Comparison of ENCODE assay signal across 26 mouse cellular contexts in the genomic region with DNA sequence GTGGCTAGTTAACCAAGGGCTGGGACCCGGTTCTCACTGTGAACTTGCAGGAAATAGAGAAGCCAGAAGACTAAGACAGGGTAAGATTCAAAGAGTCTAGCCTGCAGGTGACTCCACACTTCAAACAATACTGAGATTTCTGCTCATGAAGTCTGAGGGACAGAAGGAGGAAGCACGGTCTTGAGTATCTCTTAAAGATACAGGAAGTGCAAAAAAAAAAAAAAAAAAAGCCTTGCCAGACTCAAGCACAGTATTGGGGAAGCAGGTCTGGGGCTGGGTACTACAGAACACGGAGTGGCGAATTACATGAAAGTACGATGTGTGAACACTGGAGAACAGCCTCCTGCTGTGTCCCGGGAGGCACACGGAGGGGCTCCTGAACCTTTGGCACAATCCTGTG. TPM values are rescaled to one million over a fixed set of nuclear protein-coding genes. Genes with fewer than 3 reads are reported as not detected.
DNase-seq lines count a peak whose midpoint lies in the region; ATAC-seq lines count a peak whose summit lies in the region.
"Had no signal": no experiment of that assay in that cellular context is flagged by ENCODE, and none has a peak within 500 bp of the region (broad histone marks: within the 10 kb centered on the region; RNA-seq: fewer than 3 reads in every experiment).

No protein-coding gene starts in this region.

- peaks cover 6% of the 10 kb centered on the region for H3K27me3 ChIP-seq in embryonic facial prominence, embryonic 15.5 days
- peaks cover 7% of the 10 kb centered on the region; the same call in 1 of the 2 replicates for H3K27me3 ChIP-seq in embryonic facial prominence, embryonic 10.5 days (replicated peaks; ENCODE audit: low read depth, poor library complexity, severe bottlenecking)
- H3K27me3 ChIP-seq in midbrain, embryonic 15.5 days (replicated peaks): no peaks in the 10 kb centered on the region
- H3K27me3 ChIP-seq: forebrain, embryonic 15.5 days; hindbrain, embryonic 12.5 days; intestine, embryonic 15.5 days had no signal

- no peak overlapping the region for H3K4me2 ChIP-seq in embryonic facial prominence, embryonic 15.5 days (replicated peaks)
- H3K4me2 ChIP-seq in midbrain, embryonic 15.5 days: no peak overlapping the region
- H3K4me2 ChIP-seq: forebrain, embryonic 15.5 days; hindbrain, embryonic 12.5 days; intestine, embryonic 15.5 days; midbrain, embryonic 12.5 days had no signal

- no peaks in the 10 kb centered on the region for H3K36me3 ChIP-seq in embryonic facial prominence, embryonic 15.5 days
- H3K36me3 ChIP-seq in embryonic facial prominence, embryonic 10.5 days (replicated peaks): no peaks in the 10 kb centered on the region
- no peaks in the 10 kb centered on the region for H3K36me3 ChIP-seq in midbrain, embryonic 15.5 days (replicated peaks)
- H3K36me3 ChIP-seq: forebrain, embryonic 15.5 days; hindbrain, embryonic 12.5 days; intestine, embryonic 15.5 days; midbrain, embryonic 12.5 days had no signal

- no peak for DNase-seq in embryonic facial prominence, embryonic 10.5 days (ENCODE audit: low spot score)
- DNase-seq in thymus, postnatal 14 days: peak; percentile 18
- no peak for DNase-seq in thymus, postnatal 4 days
- DNase-seq in adrenal gland, adult 2 months: no peak
- DNase-seq: adrenal gland, postnatal 36 days; cerebellum, adult 2 months; cerebellum, postnatal 36 days; gastrocnemius, postnatal 36 days; kidney, postnatal 36 days; layer of hippocampus, adult 9-11 months; liver; lung, postnatal 4 days had no signal

- H3K9ac ChIP-seq in embryonic facial prominence, embryonic 15.5 days: no peak overlapping the region
- no peak overlapping the region for H3K9ac ChIP-seq in midbrain, embryonic 15.5 days
- H3K9ac ChIP-seq: forebrain, embryonic 15.5 days; hindbrain, embryonic 12.5 days; intestine, embryonic 15.5 days; midbrain, embryonic 12.5 days had no signal

- no peak overlapping the region for H3K4me3 ChIP-seq in embryonic facial prominence, embryonic 15.5 days (replicated peaks)
- no peak overlapping the region for H3K4me3 ChIP-seq in embryonic facial prominence, embryonic 10.5 days
- no peak overlapping the region for H3K4me3 ChIP-seq in midbrain, embryonic 15.5 days
- H3K4me3 ChIP-seq: forebrain, embryonic 15.5 days; hindbrain, embryonic 12.5 days; intestine, embryonic 15.5 days; left cerebral cortex, adult 2 months; midbrain, embryonic 12.5 days had no signal

- ATAC-seq in embryonic facial prominence, embryonic 15.5 days (ENCODE audit: insufficient number of reproducible peaks, low FRiP score, low TSS enrichment, low read depth): no peak
- ATAC-seq in common myeloid progenitor, adult 5-6 weeks (replicated peaks; ENCODE audit: low read depth, poor library complexity, severe bottlenecking): peak; percentile 80
- ATAC-seq in neutrophil, adult 5-6 weeks (ENCODE audit: extremely low read depth, insufficient number of reproducible peaks, low FRiP score, poor library complexity, severe bottlenecking): 0 out of 2 replicates have a peak, but pooled peaks have one; percentile 6
- ATAC-seq in midbrain, embryonic 15.5 days (replicated peaks): no peak
- ATAC-seq: forebrain, embryonic 15.5 days; intestine, embryonic 15.5 days had no signal

- H3K27ac ChIP-seq in embryonic facial prominence, embryonic 15.5 days (replicated peaks): 0 out of 2 replicates have a peak overlapping the region, but pooled peaks have one; percentile 7
- no peak overlapping the region for H3K27ac ChIP-seq in embryonic facial prominence, embryonic 10.5 days (replicated peaks)
- no peak overlapping the region for H3K27ac ChIP-seq in midbrain, embryonic 15.5 days
- H3K27ac ChIP-seq: forebrain, embryonic 15.5 days; hindbrain, embryonic 12.5 days; intestine, embryonic 15.5 days; left cerebral cortex, adult 2 months; midbrain, embryonic 12.5 days had no signal

- 61% methylated on average over 7 of the region's 7 CpGs for WGBS in embryonic facial prominence, embryonic 15.5 days
- 80% methylated on average over 7 of the region's 7 CpGs for WGBS in embryonic facial prominence, embryonic 10.5 days
- 67% methylated on average over 7 of the region's 7 CpGs for WGBS in midbrain, embryonic 15.5 days

- no peaks in the 10 kb centered on the region for H3K9me3 ChIP-seq in embryonic facial prominence, embryonic 15.5 days (replicated peaks)
- no peaks in the 10 kb centered on the region for H3K9me3 ChIP-seq in embryonic facial prominence, embryonic 10.5 days
- no peaks in the 10 kb centered on the region for H3K9me3 ChIP-seq in midbrain, embryonic 15.5 days
- H3K9me3 ChIP-seq: forebrain, embryonic 15.5 days; hindbrain, embryonic 12.5 days; intestine, embryonic 15.5 days; midbrain, embryonic 12.5 days had no signal

- 0 out of 2 replicates have a peak, but pooled peaks cover 3% of the 10 kb centered on the region for H3K4me1 ChIP-seq in embryonic facial prominence, embryonic 15.5 days
- no peaks in the 10 kb centered on the region for H3K4me1 ChIP-seq in embryonic facial prominence, embryonic 10.5 days
- H3K4me1 ChIP-seq in midbrain, embryonic 15.5 days: no peaks in the 10 kb centered on the region
- H3K4me1 ChIP-seq: hindbrain, embryonic 12.5 days; intestine, embryonic 15.5 days; midbrain, embryonic 12.5 days had no signal

RNA-seq across cellular contexts. Expression of gene Prss43, which starts 0.7 kb away (rescaled TPM):
- polyA plus RNA-seq in embryonic facial prominence, embryonic 15.5 days (2015; fragmentation: Nextera tagmentation; extraction: Ambion mirVana): not detected in 2 replicates
- polyA plus RNA-seq in embryonic facial prominence, embryonic 10.5 days (2016; fragmentation: Nextera tagmentation; extraction: Ambion mirVana): not detected in 2 replicates
- not detected in 2 replicates for total RNA-seq in common myeloid progenitor, adult 5-6 weeks (2017)
- not detected in 2 replicates for total RNA-seq in neutrophil, adult 5-6 weeks (2017)
- polyA plus RNA-seq in midbrain, embryonic 15.5 days (2015; fragmentation: Nextera tagmentation; extraction: Ambion mirVana): not detected in 2 replicates
- not detected for total RNA-seq in adrenal gland, adult 2 months (2021)
- polyA plus RNA-seq in adrenal gland, adult 2 months (2012; rRNA removed): not detected in 2 replicates
- total RNA-seq: adrenal gland, postnatal 36 days; gastrocnemius, postnatal 36 days; left cerebral cortex, postnatal 4 days had no signal
- polyA plus RNA-seq: forebrain, embryonic 15.5 days; heart, embryonic 16.5 days; hindbrain, embryonic 12.5 days; intestine, embryonic 15.5 days; kidney, embryonic 14.5 days; liver, embryonic 16.5 days; midbrain, embryonic 12.5 days; neural tube, embryonic 14.5 days had no signal

RNA-seq across cellular contexts. Expression of gene Prss45, which starts 8.6 kb away (rescaled TPM):
- polyA plus RNA-seq in embryonic facial prominence, embryonic 15.5 days (2015; fragmentation: Nextera tagmentation; extraction: Ambion mirVana): not detected in 2 replicates
- polyA plus RNA-seq in embryonic facial prominence, embryonic 10.5 days (2016; fragmentation: Nextera tagmentation; extraction: Ambion mirVana): not detected in 2 replicates
- total RNA-seq in common myeloid progenitor, adult 5-6 weeks (2017): not detected in 2 replicates
- not detected in 2 replicates for total RNA-seq in neutrophil, adult 5-6 weeks (2017)
- polyA plus RNA-seq in midbrain, embryonic 15.5 days (2015; fragmentation: Nextera tagmentation; extraction: Ambion mirVana): not detected in 2 replicates
- not detected for total RNA-seq in adrenal gland, adult 2 months (2021)
- polyA plus RNA-seq in adrenal gland, adult 2 months (2012; rRNA removed): not detected in 2 replicates
- total RNA-seq: adrenal gland, postnatal 36 days; gastrocnemius, postnatal 36 days had no signal
- polyA plus RNA-seq: forebrain, embryonic 15.5 days; hindbrain, embryonic 12.5 days; intestine, embryonic 15.5 days; kidney, embryonic 14.5 days; liver, embryonic 16.5 days; midbrain, embryonic 12.5 days; neural tube, embryonic 14.5 days had no signal

RNA-seq across cellular contexts. Expression of gene Prss44, which starts 12.0 kb away (rescaled TPM):
- not detected in 2 replicates for polyA plus RNA-seq in embryonic facial prominence, embryonic 15.5 days (2015; fragmentation: Nextera tagmentation; extraction: Ambion mirVana)
- polyA plus RNA-seq in embryonic facial prominence, embryonic 10.5 days (2016; fragmentation: Nextera tagmentation; extraction: Ambion mirVana): not detected in 2 replicates
- total RNA-seq in common myeloid progenitor, adult 5-6 weeks (2017): not detected in 2 replicates
- not detected in 2 replicates for total RNA-seq in neutrophil, adult 5-6 weeks (2017)
- polyA plus RNA-seq in midbrain, embryonic 15.5 days (2015; fragmentation: Nextera tagmentation; extraction: Ambion mirVana): not detected in 2 replicates
- total RNA-seq in adrenal gland, adult 2 months (2021): not detected
- polyA plus RNA-seq in adrenal gland, adult 2 months (2012; rRNA removed): not detected in 2 replicates
- total RNA-seq: adrenal gland, postnatal 36 days; gastrocnemius, postnatal 36 days; left cerebral cortex, adult 2 months; left cerebral cortex, postnatal 4 days had no signal
- polyA plus RNA-seq: cerebellum, adult 2 months; forebrain, embryonic 15.5 days; heart, embryonic 16.5 days; hindbrain, embryonic 12.5 days; intestine, embryonic 15.5 days; kidney, embryonic 14.5 days; liver, embryonic 16.5 days; midbrain, embryonic 12.5 days; neural tube, embryonic 14.5 days had no signal

RNA-seq across cellular contexts. Expression of gene Prss46, which starts 18.5 kb away (rescaled TPM):
- polyA plus RNA-seq in embryonic facial prominence, embryonic 15.5 days (2015; fragmentation: Nextera tagmentation; extraction: Ambion mirVana): 0.22 TPM in 1 of 2 replicates, not detected in the other
- polyA plus RNA-seq in embryonic facial prominence, embryonic 10.5 days (2016; fragmentation: Nextera tagmentation; extraction: Ambion mirVana): not detected in 2 replicates
- total RNA-seq in common myeloid progenitor, adult 5-6 weeks (2017): not detected in 2 replicates
- total RNA-seq in neutrophil, adult 5-6 weeks (2017): not detected in 2 replicates
- not detected in 2 replicates for polyA plus RNA-seq in midbrain, embryonic 15.5 days (2015; fragmentation: Nextera tagmentation; extraction: Ambion mirVana)
- not detected for total RNA-seq in adrenal gland, adult 2 months (2021)
- not detected in 2 replicates for polyA plus RNA-seq in adrenal gland, adult 2 months (2012; rRNA removed)
- total RNA-seq: adrenal gland, postnatal 36 days; gastrocnemius, postnatal 36 days; left cerebral cortex, adult 2 months; left cerebral cortex, postnatal 4 days had no signal
- polyA plus RNA-seq: cerebellum, adult 2 months; forebrain, embryonic 15.5 days; heart, embryonic 16.5 days; hindbrain, embryonic 12.5 days; intestine, embryonic 15.5 days; kidney, embryonic 14.5 days; liver, embryonic 16.5 days; midbrain, embryonic 12.5 days; neural tube, embryonic 14.5 days had no signal

RNA-seq across cellular contexts. Expression of gene Prss42, which starts 27.9 kb away (rescaled TPM):
- not detected in 2 replicates for polyA plus RNA-seq in embryonic facial prominence, embryonic 15.5 days (2015; fragmentation: Nextera tagmentation; extraction: Ambion mirVana)
- not detected in 2 replicates for polyA plus RNA-seq in embryonic facial prominence, embryonic 10.5 days (2016; fragmentation: Nextera tagmentation; extraction: Ambion mirVana)
- not detected in 2 replicates for total RNA-seq in common myeloid progenitor, adult 5-6 weeks (2017)
- total RNA-seq in neutrophil, adult 5-6 weeks (2017): not detected in 2 replicates
- not detected in 2 replicates for polyA plus RNA-seq in midbrain, embryonic 15.5 days (2015; fragmentation: Nextera tagmentation; extraction: Ambion mirVana)
- total RNA-seq in adrenal gland, adult 2 months (2021): not detected
- polyA plus RNA-seq in adrenal gland, adult 2 months (2012; rRNA removed): not detected in 2 replicates
- total RNA-seq: adrenal gland, postnatal 36 days; gastrocnemius, postnatal 36 days; left cerebral cortex, adult 2 months; left cerebral cortex, postnatal 4 days had no signal
- polyA plus RNA-seq: cerebellum, adult 2 months; forebrain, embryonic 15.5 days; heart, embryonic 16.5 days; hindbrain, embryonic 12.5 days; intestine, embryonic 15.5 days; kidney, embryonic 14.5 days; liver, embryonic 16.5 days; midbrain, embryonic 12.5 days; neural tube, embryonic 14.5 days had no signal

Comparison
In these comparisons a context has a peak if more than half of its experiments do, and no peak if none do; other contexts are left out.
1. ATAC-seq: peak in common myeloid progenitor, adult 5-6 weeks (single experiment) and neutrophil, adult 5-6 weeks (single experiment); none in embryonic facial prominence, embryonic 15.5 days (single experiment) and midbrain, embryonic 15.5 days (single experiment).